Mouse (Mus musculus): ENCODE data around the gene Cacng4.

- TF ChIP-seq CTCF (IDR thresholded peaks at IDR 0.05; ENCODE audit: control insufficient read depth, insufficient read depth, insufficient replicate concordance, low read depth, low read length) (no peak), POLR2A (IDR thresholded peaks at IDR 0.05; ENCODE audit: control insufficient read depth, low read depth, low read length) (no peak)
Observed at GRCm38 (mm10) chr11:107703272-107704134, 90.9 kb downstream of the Cacng4 start.
